Mouse (Mus musculus) midbrain, postnatal 0 days (tissue): ENCODE data around the gene Fndc3b. TPM values are rescaled to one million over a fixed set of nuclear protein-coding genes. Genes with fewer than 3 reads are reported as not detected.

Source experiments
- ATAC-seq: fragments of 200-750 bp; cut with Nextera tagmentation; 2 replicates; pipeline ENCODE4 v1.8.0; 2017; ENCODE audit warnings: moderate number of reproducible peaks, mild to moderate bottlenecking, moderate TSS enrichment, moderate library complexity; ENCODE audit not compliant: low FRiP score
- DNase-seq: peaks from one replicate; pipeline ENCODE4 v3.0.0-alpha.2; 2015; ENCODE audit warnings: low spot score
- H3K27ac ChIP-seq: fragments of 300-500 bp; sonication (generic); 2 replicates; pipeline ENCODE4 v1.5.1; 2014; ENCODE audit warnings: low read depth, mild to moderate bottlenecking, low read length, mixed read lengths
- H3K27me3 ChIP-seq: fragments of 300-500 bp; sonication (generic); 2 replicates; pipeline ENCODE4 v1.6.1; 2014; ENCODE audit warnings: low read length, control low read depth, mixed read lengths; ENCODE audit not compliant: insufficient read depth
- H3K36me3 ChIP-seq: fragments of 300-500 bp; sonication (generic); 2 replicates; pipeline ENCODE4 v1.6.1; 2014; ENCODE audit warnings: low read length, control low read depth, mixed read lengths; ENCODE audit not compliant: insufficient read depth
- H3K4me1 ChIP-seq: fragments of 300-500 bp; sonication (generic); 2 replicates; pipeline ENCODE4 v1.6.1; 2014; ENCODE audit warnings: mild to moderate bottlenecking, control low read depth, antibody characterized with exemption, low read length, mixed read lengths; ENCODE audit not compliant: insufficient read depth
- H3K4me2 ChIP-seq: fragments of 300-500 bp; sonication (generic); 2 replicates; pipeline ENCODE4 v1.6.1; 2014; ENCODE audit warnings: low read depth, mild to moderate bottlenecking, low read length, mixed read lengths; ENCODE audit not compliant: poor library complexity, severe bottlenecking
- H3K4me3 ChIP-seq: fragments of 300-500 bp; sonication (generic); 2 replicates; pipeline ENCODE4 v1.5.1; 2014; ENCODE audit warnings: low read depth, mild to moderate bottlenecking, low read length, moderate library complexity
- H3K9ac ChIP-seq: fragments of 300-500 bp; sonication (generic); replicated peaks from 2 replicates; pipeline ENCODE4 v1.6.1; 2014; ENCODE audit warnings: mild to moderate bottlenecking, low read length, moderate library complexity, mixed read lengths; ENCODE audit not compliant: poor library complexity, severe bottlenecking
- H3K9me3 ChIP-seq: fragments of 300-500 bp; sonication (generic); 2 replicates; pipeline ENCODE4 v1.6.1; 2016; ENCODE audit warnings: low read length, control low read depth
- CTCF ChIP-seq: IDR thresholded peaks from 2 replicates; pipeline ENCODE4 v1.5.1; 2016; ENCODE audit warnings: antibody characterized with exemption, mild to moderate bottlenecking
- WGBS: fragments of 180-500 bp; shearing (Covaris S2); extraction: QIAGEN DNeasy Blood & Tissue Kit; methylation state at CpG from one replicate; pipeline ENCODE4 v1.1.7; 2014; 5-methylcytosine and 5-hydroxymethylcytosine counted together
- polyA plus RNA-seq: library from polyadenylated mRNA; unstranded; fragments of >200 nt; fragmentation: Nextera tagmentation; extraction: Ambion mirVana; gene quantifications from 2 replicates; pipeline ENCODE4 v1.2.1, GENCODE M21; 2015
- total RNA-seq: library from RNA; depleted of rRNA; stranded (reverse); fragments of >200 nt; gene quantifications from 2 replicates; pipeline ENCODE4 v1.2.3, GENCODE M21; 2014

The Fndc3b gene
- total and polyA plus RNA-seq, 2 experiments from 2014 or later: 7.6 to 13.4 TPM

- DNase-seq (no peak), ATAC-seq (no peak)
- TF ChIP-seq CTCF: no peak
- Histone ChIP-seq H3K27me3 (no peaks in the 10 kb centered on the region), H3K4me3 (no peak overlapping the region), H3K36me3 (no peaks in the 10 kb centered on the region), H3K9me3 (no peaks in the 10 kb centered on the region), H3K4me2 (no peak overlapping the region), H3K9ac (no peak overlapping the region), H3K4me1 (no peaks in the 10 kb centered on the region), H3K27ac (no peak overlapping the region)
- 61% methylated on average over 7 of the region's 7 CpGs for WGBS
Measured at GRCm38 (mm10) chr3:27744754-27745153, 33.6 kb upstream of the Fndc3b start.

- 74% methylated on average over 9 of the region's 9 CpGs for WGBS
- H3K4me3 ChIP-seq: no peak overlapping the region
- no peaks in the 10 kb centered on the region for H3K4me1 ChIP-seq
- no peaks in the 10 kb centered on the region for H3K36me3 ChIP-seq
- TF ChIP-seq CTCF: no peak
- H3K27ac ChIP-seq: no peak overlapping the region
- no peak overlapping the region for H3K4me2 ChIP-seq
- H3K9me3 ChIP-seq: no peaks in the 10 kb centered on the region
- H3K27me3 ChIP-seq: no peaks in the 10 kb centered on the region
- no peak overlapping the region for H3K9ac ChIP-seq
- ATAC-seq (no peak), DNase-seq (no peak)
Measured at GRCm38 (mm10) chr3:27743271-27744145, 32.4 kb upstream of the Fndc3b start.

- ATAC-seq: no peak
- H3K27me3 ChIP-seq: no peaks in the 10 kb centered on the region
- no peaks in the 10 kb centered on the region for H3K4me1 ChIP-seq
- H3K9me3 ChIP-seq: no peaks in the 10 kb centered on the region
- no peak for TF ChIP-seq CTCF
- no peak overlapping the region for H3K4me3 ChIP-seq
- DNase-seq: no peak
- no peak overlapping the region for H3K27ac ChIP-seq
- H3K9ac ChIP-seq: no peak overlapping the region
- no peaks in the 10 kb centered on the region for H3K36me3 ChIP-seq
- no peak overlapping the region for H3K4me2 ChIP-seq
- 76% methylated on average over 2 of the region's 2 CpGs for WGBS
Measured at GRCm38 (mm10) chr3:27742124-27742523, 31.0 kb upstream of the Fndc3b start.

- no peak overlapping the region for H3K4me2 ChIP-seq
- no peak overlapping the region for H3K4me3 ChIP-seq
- no peaks in the 10 kb centered on the region for H3K27me3 ChIP-seq
- ATAC-seq: no peak
- H3K4me1 ChIP-seq: no peaks in the 10 kb centered on the region; the same call in 1 of the 2 replicates
- no peak overlapping the region for H3K9ac ChIP-seq
- H3K36me3 ChIP-seq: no peaks in the 10 kb centered on the region
- no peak overlapping the region for H3K27ac ChIP-seq
- no peak for TF ChIP-seq CTCF
- WGBS: 48% methylated on average over 7 of the region's 7 CpGs
- DNase-seq: no peak
- no peaks in the 10 kb centered on the region for H3K9me3 ChIP-seq
Measured at GRCm38 (mm10) chr3:27740136-27740535, 29.0 kb upstream of the Fndc3b start.

GRCm38 (mm10) chr3:27736180-27736579, 25.1 kb upstream of the Fndc3b start:
- 11% methylated on average over 9 of the region's 9 CpGs for WGBS
- TF ChIP-seq CTCF: no peak

GRCm38 (mm10) chr3:27735113-27735512, 24.0 kb upstream of the Fndc3b start:
- no peak overlapping the region for H3K4me2 ChIP-seq
- no peak for ATAC-seq
- no peak for DNase-seq
- no peak overlapping the region for H3K9ac ChIP-seq
- no peaks in the 10 kb centered on the region; the same call in 1 of the 2 replicates for H3K4me1 ChIP-seq
- H3K4me3 ChIP-seq: no peak overlapping the region
- TF ChIP-seq CTCF: no peak
- H3K36me3 ChIP-seq: no peaks in the 10 kb centered on the region
- no peak overlapping the region for H3K27ac ChIP-seq
- no peaks in the 10 kb centered on the region for H3K27me3 ChIP-seq
- 79% methylated on average over 5 of the region's 5 CpGs for WGBS
- H3K9me3 ChIP-seq: no peaks in the 10 kb centered on the region

More at GRCm38 (mm10) chr3:27736180-27736579, 25.1 kb upstream of the Fndc3b start:
- no peaks in the 10 kb centered on the region for H3K9me3 ChIP-seq
- H3K4me2 ChIP-seq: peak overlapping the region; percentile 32
- no peaks in the 10 kb centered on the region for H3K27me3 ChIP-seq
- H3K36me3 ChIP-seq: no peaks in the 10 kb centered on the region
- H3K9ac ChIP-seq: no peak overlapping the region
- H3K27ac ChIP-seq: no peak overlapping the region
- no peaks in the 10 kb centered on the region; the same call in 1 of the 2 replicates for H3K4me1 ChIP-seq
- no peak overlapping the region for H3K4me3 ChIP-seq
- DNase-seq: no peak
- 0 out of 2 replicates have a peak, but pooled peaks have one; percentile 49 for ATAC-seq
